Mouse (Mus musculus) adipocyte (in vitro differentiated cells): ENCODE data around the gene Pfkp.

ENCODE experiments used
- DNase-seq: peaks from one replicate; pipeline ENCODE4 v3.0.0-alpha.2; 2016; ENCODE audit warnings: low spot score

Gene Pfkp

DNA sequence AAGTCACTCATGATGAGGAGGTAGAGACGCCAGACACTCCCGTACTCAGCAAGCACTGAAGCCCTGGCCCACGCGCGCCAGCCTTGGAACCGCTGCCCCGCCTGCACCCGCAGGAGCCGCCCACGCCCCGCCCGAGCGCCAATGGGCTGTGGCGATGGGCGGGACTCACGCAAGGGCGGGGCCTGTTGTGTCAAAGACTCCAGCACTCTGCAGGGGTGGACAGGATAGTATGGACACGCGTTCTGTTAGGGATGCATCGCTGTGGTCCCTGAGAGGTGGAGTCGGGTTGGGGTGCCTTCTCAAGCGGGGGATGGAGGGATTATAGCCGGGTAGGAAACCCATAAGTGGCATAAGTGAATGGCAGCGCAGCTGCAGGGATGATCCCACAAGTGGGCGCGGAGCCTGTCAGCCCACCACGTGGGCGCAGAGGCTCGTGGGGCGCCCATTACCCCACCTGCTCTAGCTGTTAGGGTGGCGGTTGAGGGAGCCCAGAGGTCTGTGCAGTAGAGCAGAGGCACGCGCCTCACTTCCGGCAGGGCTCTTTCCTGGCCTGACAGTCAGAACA lies at the start of gene Pfkp:
Gene Pfkp, minus strand, starts transcription at position 109 of the 565 bp plus-strand sequence.
- DNase-seq: peak; percentile 79

DNA sequence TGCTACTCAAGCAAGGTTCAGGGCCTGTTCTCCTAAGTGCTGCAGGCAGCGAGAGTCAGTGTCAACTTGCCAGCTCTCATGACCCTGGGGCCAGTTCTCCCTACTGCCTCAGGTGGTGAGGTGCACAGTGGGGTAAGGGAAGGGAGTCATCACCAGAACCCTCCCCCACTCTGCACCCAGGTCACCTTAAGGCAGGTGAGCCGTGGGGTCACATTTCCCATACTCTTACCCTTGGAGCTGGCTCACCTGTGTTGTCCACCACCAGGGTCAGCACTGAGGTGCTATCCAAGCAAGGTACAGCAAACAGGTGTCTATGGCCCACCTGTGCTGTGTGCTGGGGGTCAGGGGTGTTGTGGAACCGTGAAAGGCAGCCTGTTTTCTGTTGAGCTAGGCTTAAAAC lies 42.0 kb upstream of the Pfkp start:
- no peak for DNase-seq

DNA sequence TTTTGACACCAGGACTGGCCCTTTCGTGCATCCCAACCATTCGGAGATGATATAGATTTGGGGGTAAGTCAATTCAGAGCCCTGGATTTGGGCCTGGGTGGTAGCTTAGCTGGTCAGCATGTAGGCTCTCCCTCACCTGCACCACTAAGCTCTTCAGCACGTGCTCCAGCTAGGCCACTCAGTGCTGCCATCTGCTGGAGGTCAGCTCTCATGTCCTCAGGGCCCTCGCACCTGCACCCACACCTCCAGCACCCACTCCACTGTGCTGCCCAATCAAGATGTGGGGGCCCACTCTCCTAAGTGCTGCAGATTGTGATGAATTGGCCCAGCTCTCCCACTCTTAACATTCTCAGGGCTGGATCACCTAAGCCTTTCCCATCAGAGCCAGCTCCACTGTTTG lies 41.4 kb upstream of the Pfkp start:
- DNase-seq: peak; percentile 21

DNA sequence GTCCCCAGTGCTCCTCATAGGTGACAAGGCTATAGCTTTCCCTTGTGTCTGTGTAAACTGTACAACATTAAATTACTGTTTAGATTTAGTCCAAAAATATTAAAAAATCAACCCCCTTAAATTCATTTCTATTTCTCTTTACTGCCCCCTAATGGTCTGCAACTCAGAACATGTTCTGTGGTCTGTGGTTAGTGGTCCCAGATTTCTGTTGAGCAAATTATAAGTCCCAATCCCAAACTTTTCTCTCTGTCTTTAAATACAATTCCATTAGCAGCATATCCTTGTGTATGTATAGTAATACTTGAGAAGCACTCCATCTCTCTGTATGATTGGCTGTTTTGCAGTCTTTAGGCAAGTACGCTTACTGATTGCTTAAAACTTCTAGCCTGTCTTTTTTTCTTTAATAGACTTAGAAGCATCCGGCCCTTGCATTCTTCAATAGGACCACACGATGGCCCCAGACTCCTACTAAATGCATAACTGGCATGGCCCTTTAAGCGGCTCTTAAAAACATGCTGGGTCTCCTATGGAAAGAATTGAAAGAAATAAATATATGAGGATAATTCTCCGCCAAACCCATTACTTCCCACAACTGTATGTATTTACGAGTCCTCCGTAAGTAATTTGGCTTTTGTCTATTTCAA lies 40.3 kb upstream of the Pfkp start:
- DNase-seq: peak; percentile 77

DNA sequence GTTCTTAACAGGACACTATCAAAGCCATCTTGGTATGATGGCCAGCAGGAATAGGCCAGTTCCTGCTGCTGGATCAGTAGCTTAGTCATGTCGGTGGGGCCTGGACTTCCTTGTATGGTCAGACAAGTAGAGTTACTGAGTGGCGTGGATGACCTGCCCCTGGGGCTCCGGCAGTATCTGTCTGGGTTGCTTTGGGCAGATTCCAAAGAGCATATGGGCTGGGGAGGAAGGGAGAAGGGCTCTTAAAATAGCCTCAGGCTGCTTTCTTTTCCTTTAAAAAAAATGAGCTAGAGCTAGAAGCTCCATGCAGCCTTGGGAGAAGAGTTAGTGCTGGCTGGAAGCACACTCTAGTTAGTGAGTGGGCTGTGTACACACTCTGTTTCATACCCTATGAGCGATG lies 18.3 kb upstream of the Pfkp start:
- no peak for DNase-seq

DNA sequence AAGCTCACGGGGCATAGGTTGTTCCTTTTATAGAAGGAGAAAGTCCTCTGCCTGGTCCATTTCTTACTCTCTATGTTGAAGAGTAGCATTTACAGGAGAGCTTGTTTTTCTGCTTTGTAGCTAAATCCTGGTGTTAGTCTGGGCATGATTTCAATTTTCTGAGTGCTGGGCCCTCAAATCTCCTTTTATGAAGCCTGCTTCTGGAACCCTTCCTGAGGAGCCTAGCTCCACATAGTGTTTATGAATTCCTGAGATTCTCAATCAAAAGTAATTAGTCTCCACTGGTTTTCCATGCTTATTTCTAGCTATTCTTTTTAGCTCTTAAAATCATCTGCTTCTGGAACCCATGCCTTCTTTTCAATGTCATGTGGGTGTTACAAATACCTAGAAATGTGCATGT lies 16.9 kb upstream of the Pfkp start:
- DNase-seq: no peak

DNA sequence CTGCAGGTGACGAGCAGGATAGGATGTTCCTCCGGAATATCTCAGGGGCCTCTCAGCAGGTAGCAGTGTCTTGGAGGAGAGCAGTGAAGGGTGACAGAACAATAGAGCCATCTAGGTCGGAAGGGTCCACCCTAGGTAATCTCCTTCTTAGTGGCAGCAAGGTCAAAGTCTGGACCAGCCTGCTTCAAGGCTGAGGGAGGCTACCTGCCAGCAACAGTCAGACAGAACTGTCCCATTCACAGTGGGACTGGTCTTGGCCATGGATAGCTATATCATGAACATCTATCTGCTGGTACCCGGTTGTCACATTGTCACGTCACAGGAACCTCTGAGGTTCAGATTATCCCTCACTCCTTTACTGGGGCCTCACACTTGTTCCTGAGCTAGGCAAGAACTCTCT lies 15.6 kb upstream of the Pfkp start:
- no peak for DNase-seq

DNA sequence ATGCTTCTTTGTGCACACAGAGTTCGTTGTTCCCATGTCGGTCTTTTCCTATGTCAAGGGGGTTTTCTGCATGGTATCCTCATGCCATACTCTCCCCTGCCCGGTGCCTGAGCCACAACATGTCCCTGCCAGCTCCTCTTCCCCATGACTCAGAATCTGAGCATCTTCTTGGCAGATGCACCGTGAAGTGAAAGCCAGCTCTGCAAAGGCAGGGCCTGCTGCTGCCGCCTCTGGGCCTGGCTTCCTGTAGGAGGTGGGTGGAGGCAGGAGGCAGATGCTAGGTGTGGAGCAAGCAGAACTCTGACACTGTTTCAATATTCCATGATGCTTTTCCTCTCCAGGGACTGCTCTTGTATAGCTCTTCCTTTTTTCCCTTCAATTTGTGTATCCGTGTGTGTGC lies 10.7 kb upstream of the Pfkp start:
- no peak for DNase-seq

DNA sequence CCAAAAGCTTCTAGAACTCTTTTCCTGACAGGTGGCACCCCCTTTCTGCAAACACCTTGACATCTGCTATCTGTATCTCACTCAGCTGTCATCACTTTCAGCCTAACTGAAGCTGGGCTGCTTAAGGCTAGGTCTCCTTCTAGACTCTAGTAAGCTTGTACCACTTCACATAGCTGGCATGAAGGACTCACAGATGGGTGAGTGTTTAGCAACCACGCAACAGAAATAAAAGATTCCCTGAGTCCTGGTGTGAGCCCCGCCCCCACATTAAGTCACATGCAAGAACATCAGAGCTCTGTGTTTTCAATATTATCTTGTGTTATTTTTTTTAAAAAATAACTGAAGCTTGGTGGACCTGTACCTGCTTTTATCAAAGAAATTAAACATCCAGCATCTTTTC lies 8.7 kb upstream of the Pfkp start:
- DNase-seq: no peak

DNA sequence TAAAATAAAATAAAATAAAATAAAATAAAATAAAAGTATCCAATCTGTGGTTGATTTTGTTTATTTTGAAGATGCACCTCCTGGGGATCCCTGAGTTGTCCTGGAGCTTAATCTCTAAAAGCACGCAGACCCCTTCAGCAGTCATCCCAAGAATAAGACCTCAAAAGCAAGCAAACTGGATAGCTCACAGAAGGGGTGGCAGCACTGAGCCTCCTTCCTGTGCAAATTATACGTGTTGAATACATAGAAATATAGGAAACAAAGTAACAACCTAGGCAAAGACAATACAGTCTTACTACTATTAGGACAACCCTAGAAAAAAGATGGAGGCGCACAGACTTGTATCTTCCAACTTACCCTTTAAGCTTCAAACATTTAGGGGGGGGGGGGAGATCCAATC lies 965 bp upstream of the Pfkp start:
- DNase-seq: no peak

DNA sequence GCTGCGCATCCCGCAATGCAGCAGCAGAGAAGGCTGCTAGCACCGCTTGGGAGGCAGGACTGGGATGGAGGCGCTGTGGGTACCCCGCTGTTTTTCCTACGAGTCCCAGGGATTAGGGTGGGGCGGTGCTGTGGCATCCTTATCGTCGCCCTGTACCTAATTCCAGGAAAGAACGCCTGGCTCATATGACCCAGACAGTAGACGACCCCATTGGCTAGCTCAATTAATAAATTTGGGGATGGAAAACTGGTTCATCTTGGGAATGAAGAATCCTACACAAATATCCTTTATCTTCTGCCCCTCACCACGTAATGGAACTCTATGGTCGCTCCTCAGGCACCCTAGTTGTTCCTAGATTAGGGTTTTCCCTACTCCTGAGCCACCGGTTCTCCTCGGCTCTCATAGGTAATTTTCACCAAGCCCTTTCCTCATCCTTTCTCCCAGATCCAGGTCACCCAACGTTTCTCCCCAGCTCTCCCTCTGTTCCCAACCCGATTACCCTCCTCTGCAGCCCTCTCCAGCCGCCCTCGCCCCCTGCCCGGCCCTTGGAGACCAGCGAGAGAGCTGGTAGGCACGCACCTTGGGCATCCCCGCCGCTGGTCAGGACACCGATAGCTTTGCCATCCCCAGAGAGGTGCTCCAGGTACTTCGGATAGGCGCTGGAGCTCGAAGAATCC lies 447 bp downstream of the Pfkp start:
- DNase-seq: no peak

DNA sequence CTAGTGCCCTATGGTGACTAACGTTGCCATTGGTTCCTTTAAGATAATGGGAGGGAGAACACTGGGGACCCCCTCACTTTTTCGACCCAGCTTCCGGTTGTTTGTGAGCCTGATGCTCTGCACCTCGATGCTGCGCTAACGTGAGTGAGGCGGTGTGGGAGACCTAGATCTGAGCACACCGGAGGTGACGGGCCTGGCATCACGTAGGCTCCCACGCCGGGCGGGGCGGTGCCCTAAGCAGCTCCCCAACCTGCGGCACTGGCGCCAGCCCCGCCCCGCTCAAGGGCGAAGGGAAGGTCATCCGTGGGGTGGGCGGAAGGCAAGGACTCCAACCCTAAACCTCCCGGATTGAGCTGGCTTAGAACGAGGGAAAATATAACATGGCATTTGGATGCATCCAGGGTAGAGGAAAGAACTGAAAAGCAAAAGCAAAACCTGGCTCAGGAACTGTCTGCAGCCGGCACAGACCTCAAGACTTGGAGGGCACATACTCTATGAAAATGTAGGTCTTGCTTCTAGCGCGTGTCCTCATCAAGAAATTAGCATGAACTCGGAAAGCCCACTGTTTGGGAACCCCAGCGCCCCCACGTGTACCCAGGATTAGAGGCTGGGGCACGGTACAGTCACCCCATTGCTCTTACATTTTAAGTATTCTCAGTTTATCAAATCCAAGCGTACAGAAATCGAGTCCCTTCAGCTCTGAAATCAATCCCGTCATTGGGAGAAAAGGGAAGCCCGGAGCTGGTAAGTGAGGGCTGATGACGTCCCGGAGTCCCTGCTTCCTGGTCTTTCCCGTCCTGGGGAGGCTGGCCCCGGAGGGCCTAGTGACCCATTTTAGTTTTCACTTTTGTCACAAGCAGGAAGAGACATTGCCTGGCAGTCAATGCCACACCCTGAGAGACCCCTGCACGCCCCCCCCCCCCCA lies 1.2 kb downstream of the Pfkp start:
- peak; percentile 16 for DNase-seq

DNA sequence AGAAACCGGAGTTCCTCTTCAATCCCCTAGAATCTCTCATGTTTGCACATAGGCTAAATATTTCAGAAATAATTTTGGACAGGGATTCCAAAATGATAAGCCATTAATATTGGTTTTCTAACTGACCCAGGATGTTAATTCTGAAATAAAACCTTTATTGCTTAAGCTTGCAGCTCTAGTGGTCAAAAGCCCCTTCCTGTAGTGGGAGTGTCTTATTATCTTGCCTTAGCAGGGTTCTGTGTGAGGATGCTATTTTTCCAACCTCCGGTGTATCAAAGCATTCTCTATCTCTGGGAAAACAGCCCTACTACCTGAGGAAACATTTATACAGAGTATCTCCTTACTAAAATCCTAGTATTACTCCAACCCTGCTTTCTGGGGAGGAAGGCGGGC lies 1.9 kb downstream of the Pfkp start:
- no peak for DNase-seq

DNA sequence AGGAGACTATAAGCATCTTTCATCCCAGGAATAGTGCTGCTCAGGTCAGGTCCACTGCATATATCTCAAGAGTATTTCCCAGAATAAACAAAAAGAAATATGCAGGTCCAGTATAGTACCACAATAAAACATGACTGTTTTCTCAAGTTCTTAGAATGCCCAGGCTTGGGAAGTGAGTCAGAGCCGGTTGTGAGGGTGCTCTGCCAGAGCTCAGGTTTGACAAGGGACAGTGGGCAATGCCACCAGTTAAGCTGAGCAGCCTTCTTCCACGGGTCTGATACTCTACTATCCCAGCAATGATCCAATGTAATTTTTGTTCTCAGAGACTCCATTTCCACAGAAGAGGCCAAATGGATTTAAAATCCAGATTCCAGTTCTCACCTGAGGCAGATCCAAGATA lies 2.3 kb downstream of the Pfkp start:
- no peak for DNase-seq

DNA sequence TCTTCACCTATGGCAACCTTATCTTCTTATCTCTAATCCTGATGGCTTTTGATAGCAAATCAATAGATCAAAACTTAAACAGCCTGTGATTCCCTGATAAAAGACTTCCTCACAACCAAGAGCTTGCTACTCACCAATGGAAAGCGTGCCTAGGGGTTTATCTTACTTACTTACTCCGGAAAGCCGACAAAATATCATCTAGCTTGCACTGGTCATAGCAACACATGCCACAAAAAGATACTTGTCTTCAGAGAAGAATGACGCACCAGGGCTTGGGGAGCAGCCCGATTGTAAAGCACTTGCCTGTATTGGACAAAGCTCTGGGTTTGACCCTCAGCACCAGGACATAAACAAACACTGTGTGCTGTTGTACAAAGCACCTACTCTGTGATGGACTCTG lies 4.6 kb downstream of the Pfkp start:
- DNase-seq: no peak

DNA sequence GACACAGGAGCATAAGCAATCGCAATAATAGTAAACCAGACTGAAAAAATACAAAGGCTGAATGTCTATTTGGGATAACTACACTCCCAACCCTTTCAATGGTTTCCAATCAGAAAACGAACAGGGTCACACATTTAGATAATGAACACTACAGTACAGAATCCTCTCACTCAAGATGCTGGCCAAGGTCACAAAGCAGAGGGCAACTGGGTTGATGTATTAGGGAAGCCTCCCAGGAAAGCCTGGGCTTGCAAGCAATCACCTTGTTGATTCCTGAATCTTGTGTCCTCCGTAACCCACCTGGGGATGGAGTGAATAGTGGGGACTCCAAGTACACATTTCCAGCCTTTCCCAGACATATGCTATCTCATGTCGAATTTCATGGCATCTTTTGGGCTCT lies 5.6 kb downstream of the Pfkp start:
- no peak for DNase-seq

DNA sequence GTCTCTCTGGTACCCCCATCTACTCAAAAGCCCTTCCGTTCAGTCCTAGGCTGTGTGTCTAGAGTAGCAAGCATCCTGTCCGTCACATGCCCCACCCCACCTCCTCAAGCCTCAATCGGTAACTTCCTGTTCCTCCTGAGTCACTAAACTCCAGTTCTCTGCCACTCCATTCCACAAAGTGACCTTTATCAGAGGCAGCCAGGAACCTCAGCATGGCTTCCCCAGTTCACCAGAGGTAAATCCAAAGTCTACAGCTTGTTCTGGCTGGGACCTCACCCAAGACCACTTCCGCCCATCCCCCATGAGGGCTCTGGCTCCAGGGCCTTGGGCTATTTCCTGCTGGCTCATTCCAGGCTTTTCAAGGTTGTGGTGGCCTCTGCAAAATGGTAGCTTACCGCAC lies 6.1 kb downstream of the Pfkp start:
- DNase-seq: no peak

DNA sequence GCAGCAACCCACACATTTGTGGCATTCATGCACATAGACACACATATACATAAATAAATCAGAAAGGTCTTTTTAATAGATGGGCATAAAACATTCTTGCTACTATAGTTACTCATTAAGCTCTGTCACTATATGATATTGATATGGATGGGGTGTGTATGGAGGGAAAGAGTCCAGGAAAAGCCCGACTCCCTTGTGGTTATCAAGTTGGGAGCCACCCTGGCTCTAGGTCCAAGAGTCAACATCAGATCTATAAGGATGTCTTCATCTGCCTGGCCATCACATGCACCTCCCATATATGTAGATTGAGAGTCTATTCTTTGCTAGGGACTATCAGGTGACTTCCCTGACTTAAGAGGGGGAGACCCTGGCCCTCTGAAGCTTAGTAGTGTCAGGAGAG lies 7.1 kb downstream of the Pfkp start:
- DNase-seq: no peak

DNA sequence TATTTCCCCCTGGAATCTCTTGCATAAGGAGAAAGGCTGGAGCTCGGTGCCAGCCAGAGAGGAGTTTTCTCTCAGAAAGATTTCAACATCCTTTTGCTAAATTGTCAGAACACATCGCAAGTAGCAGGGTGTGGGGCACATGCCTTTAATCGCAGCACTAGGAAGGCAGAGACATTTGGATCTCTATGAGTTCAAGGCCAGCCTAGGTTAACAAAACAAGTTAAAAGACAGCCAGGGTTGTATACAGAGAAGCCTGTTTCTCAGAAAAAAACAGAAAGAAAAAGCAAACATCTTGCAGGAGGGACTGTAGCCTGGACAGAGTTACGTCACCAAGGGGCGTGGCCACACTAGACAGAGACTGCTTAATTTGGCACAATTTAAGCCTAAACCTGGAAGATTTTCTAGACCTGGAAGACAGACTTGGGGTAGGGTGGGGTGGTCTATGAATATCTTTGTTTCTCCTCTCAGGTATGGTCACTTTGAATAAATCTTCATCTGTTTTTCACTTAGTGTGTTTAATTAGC lies 9.0 kb downstream of the Pfkp start:
- peak; percentile 74 for DNase-seq

DNA sequence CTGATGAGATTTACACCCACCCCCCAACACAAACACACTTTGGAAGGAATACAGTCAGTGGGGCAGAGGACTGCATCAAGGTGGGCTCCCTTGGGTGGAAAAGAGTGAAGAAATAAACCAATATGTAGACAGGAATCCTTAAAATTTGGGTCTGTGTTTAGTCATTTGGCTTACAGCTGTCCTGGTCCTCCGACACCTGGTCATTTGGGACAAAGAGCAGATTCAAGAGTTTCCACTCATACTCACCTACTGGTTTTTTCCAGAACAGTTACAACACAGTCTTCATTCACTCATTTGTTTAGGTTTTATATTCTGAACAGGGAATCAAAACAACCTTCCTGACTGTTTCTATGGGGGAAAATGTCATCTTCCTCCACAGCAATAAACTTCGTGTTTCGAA lies 9.6 kb downstream of the Pfkp start:
- DNase-seq: no peak

DNA sequence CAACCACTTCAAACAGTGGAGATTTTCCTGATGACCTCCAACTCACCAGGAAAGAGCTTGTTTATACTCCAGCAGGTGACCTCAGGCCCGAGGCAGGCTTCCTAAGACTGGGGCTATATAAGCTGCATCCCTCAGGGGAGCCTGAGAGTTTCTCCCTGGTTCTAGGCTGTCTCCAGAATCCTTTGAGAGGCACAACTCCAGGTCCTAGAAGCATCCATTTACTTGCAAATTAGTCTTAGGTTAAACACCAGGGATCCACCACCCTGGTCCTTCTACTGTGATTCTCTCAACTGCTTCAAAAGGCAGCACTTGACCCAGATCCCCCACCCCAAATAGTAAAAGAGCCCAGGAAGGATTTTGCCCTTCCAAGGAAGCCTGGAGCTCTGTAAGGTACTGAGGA lies 10.2 kb downstream of the Pfkp start:
- no peak for DNase-seq

DNA sequence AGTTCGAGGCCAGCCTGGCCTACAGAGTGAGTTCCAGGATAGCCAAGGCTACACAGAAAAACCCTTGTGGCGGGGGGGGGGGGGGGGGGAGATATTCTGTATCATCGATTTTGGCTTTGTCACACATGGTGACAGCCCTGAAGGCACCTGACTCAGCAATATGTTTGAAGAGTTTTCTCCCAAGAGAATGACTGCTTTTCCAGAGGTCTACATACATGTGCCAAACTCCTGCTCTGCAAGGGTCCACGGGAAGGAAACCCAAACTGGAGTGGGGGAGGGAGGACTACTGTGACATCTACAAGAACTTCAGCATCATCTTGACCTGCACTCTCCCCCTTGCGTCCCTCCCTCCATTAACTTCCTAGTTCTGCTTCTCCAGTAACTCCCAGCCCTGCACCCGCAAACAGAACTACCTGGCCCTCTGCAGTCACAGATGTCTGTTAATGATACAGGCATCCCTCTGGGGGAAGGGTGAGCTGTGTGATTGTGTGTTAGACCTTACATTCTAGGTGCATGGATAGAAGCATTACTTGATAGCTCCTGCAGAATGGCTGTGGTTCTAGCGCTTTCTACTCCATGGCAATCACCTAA lies 10.9 kb downstream of the Pfkp start:
- no peak for DNase-seq
